Mouse (Mus musculus): ENCODE measurements around the gene Rnf214. TPM values are rescaled to one million over a fixed set of nuclear protein-coding genes. Genes with fewer than 3 reads are reported as not detected.

The Rnf214 gene
- polyA plus RNA-seq, 1 experiment from 2014 or later = 45.9 TPM

GRCm38 (mm10) chr9:45938952-45939637 is 32.4 kb upstream of the Rnf214 start:
- Histone ChIP-seq H3K4me1 (ENCODE audit: control insufficient read depth, insufficient read depth, low read length) (peaks cover 17% of the 10 kb centered on the region), H3K9ac (ENCODE audit: low read depth, low read length) (no peak overlapping the region), H3K4me3 (ENCODE audit: low read depth, low read length) (no peak overlapping the region), H3K4me2 (no peak overlapping the region), H3K9me3 (replicated peaks; ENCODE audit: control insufficient read depth, low read length) (no peaks in the 10 kb centered on the region), H3K27ac (ENCODE audit: low read depth, low read length) (no peak overlapping the region), H3K27me3 (ENCODE audit: control insufficient read depth, insufficient read depth, low read length) (no peaks in the 10 kb centered on the region), H3K36me3 (ENCODE audit: control insufficient read depth, insufficient read depth, low read length) (peaks cover 25% of the 10 kb centered on the region)
- 81% methylated on average over 15 of the region's 15 CpGs for WGBS (ENCODE audit: insufficient replicate concordance)
- ATAC-seq (replicated peaks; ENCODE audit: insufficient number of reproducible peaks, low FRiP score, low TSS enrichment) = no peak

DNA sequence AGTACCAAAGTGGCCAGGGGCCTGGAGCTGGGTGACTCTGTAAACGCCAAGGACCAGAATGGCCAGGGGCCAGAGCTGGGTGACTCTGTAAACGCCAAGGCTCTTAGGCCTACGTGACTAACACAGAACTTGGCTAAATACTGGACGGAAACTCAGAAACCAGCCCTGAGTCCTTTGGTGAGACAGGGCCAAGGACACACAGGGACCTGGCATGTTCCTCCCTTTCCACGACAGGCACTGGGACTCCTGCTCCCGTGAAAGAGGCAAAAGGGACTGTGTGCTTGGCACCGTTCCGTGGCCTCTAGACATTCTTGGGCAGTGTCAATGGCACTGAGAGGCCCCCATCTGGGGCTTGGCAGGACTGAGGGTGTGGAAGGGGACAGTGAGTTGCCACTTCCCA is 31.4 kb upstream of the Rnf214 start:
- WGBS (ENCODE audit: insufficient replicate concordance) = 90% methylated on average over 8 of the region's 8 CpGs
- no peak overlapping the region for H3K27ac ChIP-seq (ENCODE audit: low read depth, low read length)
- H3K27me3 ChIP-seq (ENCODE audit: control insufficient read depth, insufficient read depth, low read length) = no peaks in the 10 kb centered on the region

GRCm38 (mm10) chr9:45936883-45937282 is 30.2 kb upstream of the Rnf214 start:
- Histone ChIP-seq H3K9me3 (replicated peaks; ENCODE audit: control insufficient read depth, low read length) (no peaks in the 10 kb centered on the region), H3K27me3 (ENCODE audit: control insufficient read depth, insufficient read depth, low read length) (no peaks in the 10 kb centered on the region), H3K4me3 (ENCODE audit: low read depth, low read length) (no peak overlapping the region), H3K36me3 (ENCODE audit: control insufficient read depth, insufficient read depth, low read length) (peaks cover 8% of the 10 kb centered on the region; the same call in 1 of the 2 replicates), H3K4me1 (ENCODE audit: control insufficient read depth, insufficient read depth, low read length) (peaks cover 24% of the 10 kb centered on the region), H3K27ac (ENCODE audit: low read depth, low read length) (peak overlapping the region; percentile 74), H3K9ac (ENCODE audit: low read depth, low read length) (no peak overlapping the region), H3K4me2 (no peak overlapping the region)
- no peak; the same call in 1 of the 2 replicates for ATAC-seq (replicated peaks; ENCODE audit: insufficient number of reproducible peaks, low FRiP score, low TSS enrichment)
- WGBS (ENCODE audit: insufficient replicate concordance) = 20% methylated on average over 3 of the region's 3 CpGs

More for the DNA sequence above, 31.4 kb upstream of the Rnf214 start:
- Histone ChIP-seq H3K4me2 (no peak overlapping the region), H3K4me3 (ENCODE audit: low read depth, low read length) (no peak overlapping the region), H3K9me3 (replicated peaks; ENCODE audit: control insufficient read depth, low read length) (no peaks in the 10 kb centered on the region), H3K4me1 (ENCODE audit: control insufficient read depth, insufficient read depth, low read length) (peaks cover 18% of the 10 kb centered on the region), H3K9ac (ENCODE audit: low read depth, low read length) (no peak overlapping the region), H3K36me3 (ENCODE audit: control insufficient read depth, insufficient read depth, low read length) (peaks cover 19% of the 10 kb centered on the region)
- no peak for ATAC-seq (replicated peaks; ENCODE audit: insufficient number of reproducible peaks, low FRiP score, low TSS enrichment)

GRCm38 (mm10) chr9:45935628-45936210 is 29.0 kb upstream of the Rnf214 start, which contains the start of gene Tagln:
Gene Tagln (minus strand): TSS chr9:45936058.
- peak; percentile 61; the same call in 1 of the 2 replicates for ATAC-seq (replicated peaks; ENCODE audit: insufficient number of reproducible peaks, low FRiP score, low TSS enrichment)
- Histone ChIP-seq H3K27ac (ENCODE audit: low read depth, low read length) (peak within 1 kb of the TSS; percentile 74), H3K4me3 (ENCODE audit: low read depth, low read length) (peak within 1 kb of the TSS; percentile 38), H3K9me3 (replicated peaks; ENCODE audit: control insufficient read depth, low read length) (no peaks in the 10 kb centered on the region), H3K27me3 (ENCODE audit: control insufficient read depth, insufficient read depth, low read length) (no peaks in the 10 kb centered on the region), H3K36me3 (ENCODE audit: control insufficient read depth, insufficient read depth, low read length) (peaks cover 14% of the 10 kb centered on the region), H3K4me1 (ENCODE audit: control insufficient read depth, insufficient read depth, low read length) (peaks cover 24% of the 10 kb centered on the region), H3K4me2 (peak within 1 kb of the TSS; percentile 62), H3K9ac (ENCODE audit: low read depth, low read length) (peak within 1 kb of the TSS; percentile 68)
- WGBS (ENCODE audit: insufficient replicate concordance) = 4% methylated on average over 21 of the region's 21 CpGs

DNA sequence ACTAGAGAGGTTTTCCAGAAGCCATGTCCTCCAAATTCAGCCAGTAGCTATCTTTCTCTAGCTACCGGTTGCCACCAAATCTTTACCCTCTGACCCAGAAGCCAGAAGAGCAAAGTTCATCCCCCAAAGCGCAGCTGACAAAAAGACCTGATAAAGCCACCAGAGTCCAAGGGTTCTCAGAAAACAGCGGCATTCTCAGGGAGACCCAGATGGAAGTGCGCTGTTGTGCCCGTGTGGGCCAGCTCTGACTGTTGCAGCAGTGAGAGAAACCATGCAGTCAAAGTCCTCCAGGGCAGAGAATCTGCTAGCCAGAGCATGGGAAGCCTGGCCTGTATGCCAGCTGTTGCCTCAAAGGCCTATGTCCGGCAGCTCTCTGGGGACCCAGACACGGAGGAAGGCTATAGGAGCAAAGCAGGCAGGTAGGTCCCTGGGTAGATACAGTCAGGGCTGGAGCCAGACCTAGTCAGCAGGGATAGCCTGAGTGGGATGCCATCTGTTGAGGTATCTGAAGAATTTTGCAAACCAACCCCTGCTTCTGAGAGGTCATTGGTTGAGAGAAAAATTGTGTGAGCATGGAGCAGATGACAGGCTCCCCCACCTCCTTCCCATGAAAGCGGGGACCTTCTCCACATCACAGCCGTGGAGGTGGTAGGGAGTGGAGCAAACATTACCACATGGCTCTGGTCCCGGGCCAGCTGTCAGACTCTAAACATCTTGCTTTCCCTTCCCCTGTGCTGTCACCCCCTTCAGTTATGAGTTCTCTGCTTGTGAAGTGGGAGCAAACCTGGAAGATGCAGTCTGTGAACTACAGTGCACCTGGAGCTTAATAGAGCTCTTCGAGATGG is 26.1 kb upstream of the Rnf214 start:
- Histone ChIP-seq H3K4me2 (peak overlapping the region; percentile 62), H3K9me3 (replicated peaks; ENCODE audit: control insufficient read depth, low read length) (no peaks in the 10 kb centered on the region), H3K4me1 (ENCODE audit: control insufficient read depth, insufficient read depth, low read length) (peaks cover 24% of the 10 kb centered on the region), H3K4me3 (ENCODE audit: low read depth, low read length) (0 out of 2 replicates have a peak overlapping the region, but pooled peaks have one; percentile 5), H3K36me3 (ENCODE audit: control insufficient read depth, insufficient read depth, low read length) (peaks cover 15% of the 10 kb centered on the region), H3K27me3 (ENCODE audit: control insufficient read depth, insufficient read depth, low read length) (no peaks in the 10 kb centered on the region), H3K9ac (ENCODE audit: low read depth, low read length) (0 out of 2 replicates have a peak overlapping the region, but pooled peaks have one; percentile 47), H3K27ac (ENCODE audit: low read depth, low read length) (no peak overlapping the region)
- no peak for ATAC-seq (replicated peaks; ENCODE audit: insufficient number of reproducible peaks, low FRiP score, low TSS enrichment)
- 57% methylated on average over 11 of the region's 11 CpGs for WGBS (ENCODE audit: insufficient replicate concordance)

DNA sequence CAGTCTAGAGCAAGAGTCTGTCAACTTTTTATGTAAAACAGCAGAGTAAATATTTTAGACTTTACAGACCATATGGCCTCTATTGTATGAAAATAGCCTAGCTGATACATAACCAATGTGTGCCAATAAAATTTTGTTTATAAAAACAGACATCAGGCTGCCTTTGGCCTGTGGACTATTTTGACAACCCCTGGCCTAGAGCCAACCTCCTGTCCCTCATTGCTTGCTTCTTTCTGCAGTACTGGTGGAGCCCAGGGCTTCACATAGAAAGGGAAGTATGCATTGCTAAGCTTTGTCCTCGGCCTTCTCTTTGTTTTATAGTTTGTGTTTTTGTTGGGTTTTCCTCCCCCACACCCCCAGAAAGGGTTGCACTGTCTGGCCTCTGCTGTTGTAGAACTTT is 25.2 kb upstream of the Rnf214 start:
- peaks cover 24% of the 10 kb centered on the region for H3K4me1 ChIP-seq (ENCODE audit: control insufficient read depth, insufficient read depth, low read length)
- H3K27me3 ChIP-seq (ENCODE audit: control insufficient read depth, insufficient read depth, low read length) = no peaks in the 10 kb centered on the region
- no peak for ATAC-seq (replicated peaks; ENCODE audit: insufficient number of reproducible peaks, low FRiP score, low TSS enrichment)
- H3K36me3 ChIP-seq (ENCODE audit: control insufficient read depth, insufficient read depth, low read length) = peaks cover 20% of the 10 kb centered on the region
- WGBS (ENCODE audit: insufficient replicate concordance) = 79% methylated on average over 1 of the region's 1 CpGs
- H3K27ac ChIP-seq (ENCODE audit: low read depth, low read length) = no peak overlapping the region
- no peak overlapping the region for H3K9ac ChIP-seq (ENCODE audit: low read depth, low read length)
- no peaks in the 10 kb centered on the region for H3K9me3 ChIP-seq (replicated peaks; ENCODE audit: control insufficient read depth, low read length)
- H3K4me2 ChIP-seq = no peak overlapping the region
- no peak overlapping the region for H3K4me3 ChIP-seq (ENCODE audit: low read depth, low read length)

GRCm38 (mm10) chr9:45929285-45929684 is 22.6 kb upstream of the Rnf214 start:
- WGBS (ENCODE audit: insufficient replicate concordance) = 87% methylated on average over 5 of the region's 5 CpGs
- no peak for ATAC-seq (replicated peaks; ENCODE audit: insufficient number of reproducible peaks, low FRiP score, low TSS enrichment)
- H3K9me3 ChIP-seq (replicated peaks; ENCODE audit: control insufficient read depth, low read length) = no peaks in the 10 kb centered on the region
- peaks cover 7% of the 10 kb centered on the region for H3K4me1 ChIP-seq (ENCODE audit: control insufficient read depth, insufficient read depth, low read length)
- no peaks in the 10 kb centered on the region for H3K27me3 ChIP-seq (ENCODE audit: control insufficient read depth, insufficient read depth, low read length)
- no peak overlapping the region for H3K27ac ChIP-seq (ENCODE audit: low read depth, low read length)
- H3K4me2 ChIP-seq = no peak overlapping the region
- no peak overlapping the region for H3K4me3 ChIP-seq (ENCODE audit: low read depth, low read length)
- H3K9ac ChIP-seq (ENCODE audit: low read depth, low read length) = no peak overlapping the region
- H3K36me3 ChIP-seq (ENCODE audit: control insufficient read depth, insufficient read depth, low read length) = peaks cover 20% of the 10 kb centered on the region

DNA sequence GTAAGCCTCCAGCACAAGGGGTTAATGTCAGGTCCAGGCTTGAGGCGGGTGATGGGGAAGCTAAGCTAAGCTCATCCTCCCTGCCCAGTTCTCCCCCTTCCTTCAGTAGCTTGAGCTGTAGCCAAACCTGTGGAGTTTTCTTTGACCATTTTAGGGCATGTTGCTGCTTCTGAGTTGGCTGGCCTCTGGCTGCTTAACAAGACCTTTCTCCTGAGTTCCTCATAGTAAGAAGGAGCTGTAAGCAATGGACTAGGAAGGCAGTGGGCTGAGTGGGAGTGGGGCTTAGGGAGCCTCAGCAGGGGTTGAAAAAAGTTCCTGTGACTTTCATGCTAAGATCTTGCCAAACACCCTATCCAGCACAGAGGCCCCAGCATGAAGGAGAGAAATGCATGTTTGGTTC is 13.2 kb upstream of the Rnf214 start:
- Histone ChIP-seq H3K9me3 (replicated peaks; ENCODE audit: control insufficient read depth, low read length) (no peaks in the 10 kb centered on the region), H3K4me1 (ENCODE audit: control insufficient read depth, insufficient read depth, low read length) (no peaks in the 10 kb centered on the region), H3K36me3 (ENCODE audit: control insufficient read depth, insufficient read depth, low read length) (peaks cover 30% of the 10 kb centered on the region), H3K4me3 (ENCODE audit: low read depth, low read length) (no peak overlapping the region), H3K27me3 (ENCODE audit: control insufficient read depth, insufficient read depth, low read length) (no peaks in the 10 kb centered on the region), H3K4me2 (no peak overlapping the region), H3K27ac (ENCODE audit: low read depth, low read length) (no peak overlapping the region), H3K9ac (ENCODE audit: low read depth, low read length) (no peak overlapping the region)
- no peak for ATAC-seq (replicated peaks; ENCODE audit: insufficient number of reproducible peaks, low FRiP score, low TSS enrichment)
- 45% methylated on average over 1 of the region's 1 CpGs for WGBS (ENCODE audit: insufficient replicate concordance)
